Mouse (Mus musculus): ENCODE data around the gene Gm20388.
"Not testable (repeated sequence)": the region's sequence is repeated elsewhere in the genome, so short reads cannot be mapped to it uniquely, and the experiment has no call there.

DNA sequence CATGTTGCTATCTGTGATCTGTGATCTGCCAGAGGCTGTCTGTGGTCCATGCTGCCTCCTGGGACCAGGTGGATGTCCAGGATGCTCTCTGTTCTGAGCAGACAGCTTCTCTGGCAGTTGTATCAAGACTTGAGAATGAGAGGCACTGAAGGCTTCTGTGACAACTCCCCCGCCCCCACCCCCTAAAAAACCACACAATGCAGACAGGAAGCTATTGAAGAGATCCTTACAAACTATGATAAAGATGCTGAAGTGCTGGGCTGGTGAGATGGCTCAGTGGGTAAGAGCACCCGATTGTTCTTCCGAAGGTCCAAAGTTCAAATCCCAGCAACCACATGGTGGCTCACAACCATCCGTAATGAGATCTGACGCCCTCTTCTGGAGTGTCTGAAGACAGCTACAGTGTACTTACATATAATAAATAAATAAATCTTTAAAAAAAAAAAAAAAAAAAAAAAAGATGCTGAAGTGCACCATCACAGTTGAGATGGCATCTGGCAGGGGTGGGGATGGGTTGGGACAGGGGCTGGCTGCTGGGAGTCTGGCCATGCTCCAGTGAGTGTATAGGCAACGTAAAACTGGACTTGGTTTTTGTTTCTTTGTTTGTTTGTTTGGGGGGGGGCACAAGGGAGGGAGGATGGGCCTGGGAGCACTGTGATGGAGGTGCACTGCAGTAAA lies 1235.0 kb downstream of the Gm20388 start:
- not testable (repeated sequence) for TF ChIP-seq CTCF (IDR thresholded peaks at IDR 0.05; ENCODE audit: low read depth); EP300 (optimal IDR thresholded peaks at IDR 0.05)
